ENCODE assay signal across 7 mouse cellular contexts in the genomic region with DNA sequence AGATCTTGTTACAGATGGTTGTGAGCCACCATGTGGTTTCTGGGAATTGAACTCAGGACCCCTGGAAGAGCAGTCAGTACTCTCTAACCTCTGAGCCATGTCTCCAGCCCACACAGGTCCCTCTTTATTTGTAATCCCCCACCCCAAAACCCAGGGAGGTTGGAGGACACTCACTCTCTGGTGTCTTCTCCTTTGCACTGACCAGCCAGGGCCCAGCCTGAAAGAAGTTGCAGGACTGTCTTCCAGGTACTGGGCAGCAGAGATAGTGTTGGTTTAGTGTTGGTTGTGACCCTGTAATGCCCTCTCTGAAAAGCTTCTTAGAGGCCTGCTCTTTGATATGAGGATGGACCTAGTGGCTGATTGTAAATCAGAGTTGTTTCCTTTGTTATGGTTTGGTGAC. TPM values are rescaled to one million over a fixed set of nuclear protein-coding genes. Genes with fewer than 3 reads are reported as not detected.
A peak's percentile ranks its signal among the peaks of the same experiment; 100 is the strongest.
DNase-seq lines count a peak whose midpoint lies in the region; ATAC-seq and TF ChIP-seq lines count a peak whose summit lies in the region.

No protein-coding gene starts in this region.

- no peaks in the 10 kb centered on the region for H3K27me3 ChIP-seq in liver, adult 2 months (ENCODE audit: control insufficient read depth, insufficient read depth, low read length)
- no peaks in the 10 kb centered on the region for H3K27me3 ChIP-seq in forebrain, embryonic 11.5 days (ENCODE audit: control insufficient read depth, insufficient read depth, low read length)
- no peaks in the 10 kb centered on the region for H3K27me3 ChIP-seq in limb, embryonic 10.5 days (ENCODE audit: low read depth, poor library complexity, severe bottlenecking)
- H3K27me3 ChIP-seq in neural tube, embryonic 14.5 days (ENCODE audit: control insufficient read depth, insufficient read depth, low read length), result no peaks in the 10 kb centered on the region

- peak overlapping the region; percentile 63 for H3K4me2 ChIP-seq in forebrain, embryonic 11.5 days (ENCODE audit: low read depth, low read length, severe bottlenecking)
- H3K4me2 ChIP-seq in neural tube, embryonic 14.5 days (ENCODE audit: low read depth, low read length), result peak overlapping the region; percentile 56

- peak overlapping the region; percentile 78 for H3K9ac ChIP-seq in liver, adult 2 months (ENCODE audit: low read depth, low read length)
- H3K9ac ChIP-seq in forebrain, embryonic 11.5 days (ENCODE audit: low read length), result peak overlapping the region; percentile 79; the same call in 1 of the 2 replicates
- H3K9ac ChIP-seq in neural tube, embryonic 14.5 days (replicated peaks; ENCODE audit: low read depth, low read length), result no peak overlapping the region; the same call in 1 of the 2 replicates

- peak overlapping the region; percentile 90 for H3K4me3 ChIP-seq in liver, adult 2 months (ENCODE audit: insufficient read depth, low read depth, low read length)
- H3K4me3 ChIP-seq in forebrain, embryonic 11.5 days (ENCODE audit: low read depth, low read length), result peak overlapping the region; percentile 63
- H3K4me3 ChIP-seq in limb, embryonic 10.5 days, result peak overlapping the region; percentile 76
- H3K4me3 ChIP-seq in neural tube, embryonic 14.5 days (ENCODE audit: low read depth, low read length), result peak overlapping the region; percentile 63

- H3K27ac ChIP-seq in liver, adult 2 months (replicated peaks; ENCODE audit: insufficient read depth, low read depth, low read length), result peak overlapping the region; percentile 84
- no peak overlapping the region for H3K27ac ChIP-seq in forebrain, embryonic 11.5 days (ENCODE audit: low read depth, low read length)
- peak overlapping the region; percentile 87; the same call in 1 of the 2 replicates for H3K27ac ChIP-seq in limb, embryonic 10.5 days
- H3K27ac ChIP-seq in neural tube, embryonic 14.5 days (ENCODE audit: low read depth, low read length), result no peak overlapping the region

- no peak for ATAC-seq in forebrain, embryonic 11.5 days (replicated peaks; ENCODE audit: low FRiP score)
- no peak for ATAC-seq in neural tube, embryonic 14.5 days (ENCODE audit: low read depth)
- no peak for ATAC-seq in megakaryocyte-erythroid progenitor cell, adult 5-6 weeks (replicated peaks; ENCODE audit: low FRiP score, low TSS enrichment, poor library complexity, severe bottlenecking)

- TF ChIP-seq POLR2A in liver, adult 2 months (IDR thresholded peaks at IDR 0.05; ENCODE audit: extremely low read depth, insufficient read depth, low read length), result no peak

- peak; percentile 44 for DNase-seq in liver, adult 2 months (ENCODE audit: extremely low read depth, low read depth, low spot score)
- DNase-seq in liver, result no peak
- DNase-seq in forebrain, embryonic 11.5 days (ENCODE audit: low spot score), result no peak
- no peak for DNase-seq in limb, embryonic 10.5 days (ENCODE audit: low spot score)
- DNase-seq in gastrocnemius, postnatal 4 days (ENCODE audit: low spot score in 2 of 2), result no peak

- peaks cover 26% of the 10 kb centered on the region for H3K79me2 ChIP-seq in liver, adult 2 months (ENCODE audit: control insufficient read depth, insufficient read depth, low read length)

- no peaks in the 10 kb centered on the region for H3K9me3 ChIP-seq in forebrain, embryonic 11.5 days (ENCODE audit: control insufficient read depth, low read length)
- H3K9me3 ChIP-seq in limb, embryonic 10.5 days (replicated peaks), result no peaks in the 10 kb centered on the region
- H3K9me3 ChIP-seq in neural tube, embryonic 14.5 days (ENCODE audit: control insufficient read depth, low read length), result no peaks in the 10 kb centered on the region

- no peak for TF ChIP-seq CTCF in liver, adult 2 months (IDR thresholded peaks at IDR 0.05; ENCODE audit: low read depth, low read length)

- peaks cover 7% of the 10 kb centered on the region for H3K4me1 ChIP-seq in liver, adult 2 months (ENCODE audit: control insufficient read depth, insufficient read depth, low read length)
- no peaks in the 10 kb centered on the region for H3K4me1 ChIP-seq in forebrain, embryonic 11.5 days (replicated peaks; ENCODE audit: control insufficient read depth, insufficient read depth, low read length)
- peaks cover 6% of the 10 kb centered on the region for H3K4me1 ChIP-seq in limb, embryonic 10.5 days
- peaks cover 5% of the 10 kb centered on the region; the same call in 1 of the 2 replicates for H3K4me1 ChIP-seq in neural tube, embryonic 14.5 days (ENCODE audit: control insufficient read depth, insufficient read depth, low read length)

- no peaks in the 10 kb centered on the region for H3K36me3 ChIP-seq in liver, adult 2 months (ENCODE audit: control insufficient read depth, insufficient read depth, low read length)
- no peaks in the 10 kb centered on the region for H3K36me3 ChIP-seq in forebrain, embryonic 11.5 days (ENCODE audit: control insufficient read depth, insufficient read depth, low read length)
- H3K36me3 ChIP-seq in limb, embryonic 10.5 days, result no peaks in the 10 kb centered on the region
- no peaks in the 10 kb centered on the region for H3K36me3 ChIP-seq in neural tube, embryonic 14.5 days (ENCODE audit: control insufficient read depth, insufficient read depth, low read length)

RNA-seq across cellular contexts. Expression of gene 2010315B03Rik, which starts 1.0 kb away (rescaled TPM):
- total RNA-seq in liver, adult 2 months (2014; rRNA removed), result 23.2 and 27.5 TPM in 2 replicates
- polyA plus RNA-seq in liver, adult 2 months (2012; rRNA removed), result 3.6 and 4.2 TPM in 2 replicates
- polyA plus RNA-seq in forebrain, embryonic 11.5 days (2014; fragmentation: Nextera tagmentation; extraction: Ambion mirVana), result 6.9 and 9.4 TPM in 2 replicates
- polyA plus RNA-seq in limb, embryonic 10.5 days (2016; fragmentation: Nextera tagmentation; extraction: Ambion mirVana), result 5.0 and 6.2 TPM in 2 replicates
- 10.3 and 13.2 TPM in 2 replicates for polyA plus RNA-seq in neural tube, embryonic 14.5 days (2014; fragmentation: Nextera tagmentation; extraction: Ambion mirVana)
- 10.1 and 18.4 TPM in 2 replicates for total RNA-seq in megakaryocyte-erythroid progenitor cell, adult 5-6 weeks (2014; fragmentation: Nextera tagmentation)
- total RNA-seq in megakaryocyte-erythroid progenitor cell, adult 5-6 weeks (2017), result 11.7 and 25.2 TPM in 2 replicates
- total RNA-seq in gastrocnemius, postnatal 4 days (2021), result 10 to 100 TPM; 13.2 to 14.6 TPM

Comparison
In these comparisons a context has a peak if more than half of its experiments do, and no peak if none do; other contexts are left out.
1. H3K27ac ChIP-seq: peak in liver, adult 2 months (single experiment) and limb, embryonic 10.5 days (single experiment); none in forebrain, embryonic 11.5 days (single experiment) and neural tube, embryonic 14.5 days (single experiment).
2. Peak in every context shown above with its lines, with median percentiles within 50 percentile points of each other: H3K4me3 ChIP-seq.